Comparison of ENCODE assay signal across 8 mouse cellular contexts in genomic region chr7:114322531-114323441, GRCm38 (mm10). TPM values are rescaled to one million over a fixed set of nuclear protein-coding genes. Genes with fewer than 3 reads are reported as not detected.
DNase-seq lines count a peak whose midpoint lies in the region; ATAC-seq lines count a peak whose summit lies in the region.

No protein-coding gene starts in this region.

- no peaks in the 10 kb centered on the region for H3K27me3 ChIP-seq in stomach, embryonic 15.5 days (replicated peaks)
- no peaks in the 10 kb centered on the region for H3K27me3 ChIP-seq in midbrain, embryonic 14.5 days (ENCODE audit: control insufficient read depth, insufficient read depth, low read length)

- no peak overlapping the region for H3K9ac ChIP-seq in stomach, embryonic 15.5 days
- H3K9ac ChIP-seq in midbrain, embryonic 14.5 days (replicated peaks; ENCODE audit: low read length) = no peak overlapping the region

- peak; percentile 52 for DNase-seq in left cerebral cortex, postnatal 4 days
- DNase-seq in left cerebral cortex, postnatal 14 days (ENCODE audit: low spot score in 2 of 2) = no peak
- peak; percentile 19 for DNase-seq in gonadal fat pad, adult 2 months (ENCODE audit: low read depth)
- DNase-seq in kidney, postnatal 4 days = peak; percentile 14 to 38
- no peak for DNase-seq in layer of hippocampus, postnatal 25 days (ENCODE audit: extremely low spot score in 1 of 2, low spot score in 1 of 2)
- no peak for DNase-seq in midbrain, embryonic 14.5 days
- DNase-seq in layer of hippocampus, postnatal 14 days (ENCODE audit: low spot score in 2 of 2) = no peak

- no peaks in the 10 kb centered on the region for H3K9me3 ChIP-seq in stomach, embryonic 15.5 days
- H3K9me3 ChIP-seq in midbrain, embryonic 14.5 days (ENCODE audit: control insufficient read depth, low read length) = no peaks in the 10 kb centered on the region

- peak; percentile 94 for ATAC-seq in stomach, embryonic 15.5 days (ENCODE audit: insufficient read depth, low FRiP score, low read depth)
- ATAC-seq in midbrain, embryonic 14.5 days (ENCODE audit: low FRiP score, low TSS enrichment) = no peak

- WGBS in stomach, embryonic 15.5 days = 51% methylated on average over 9 of the region's 9 CpGs
- 89% methylated on average over 9 of the region's 9 CpGs for WGBS in midbrain, embryonic 14.5 days

- H3K4me1 ChIP-seq in stomach, embryonic 15.5 days = peaks cover 10% of the 10 kb centered on the region
- no peaks in the 10 kb centered on the region for H3K4me1 ChIP-seq in midbrain, embryonic 14.5 days (ENCODE audit: control insufficient read depth, insufficient read depth, low read length)

- no peak overlapping the region for H3K4me2 ChIP-seq in stomach, embryonic 15.5 days
- no peak overlapping the region for H3K4me2 ChIP-seq in midbrain, embryonic 14.5 days (ENCODE audit: low read length)

- peak overlapping the region; percentile 54 for H3K27ac ChIP-seq in stomach, embryonic 15.5 days
- no peak overlapping the region for H3K27ac ChIP-seq in midbrain, embryonic 14.5 days (replicated peaks; ENCODE audit: low read depth, low read length)

- intact Hi-C loops in left cerebral cortex, postnatal 4 days (cut with DNase I) = no loop called here
- intact Hi-C loops in left cerebral cortex, postnatal 14 days (cut with DNase I) = no loop called here

- H3K36me3 ChIP-seq in stomach, embryonic 15.5 days = no peaks in the 10 kb centered on the region
- no peaks in the 10 kb centered on the region for H3K36me3 ChIP-seq in midbrain, embryonic 14.5 days (ENCODE audit: control insufficient read depth, insufficient read depth, low read length)

- no peak overlapping the region for H3K4me3 ChIP-seq in stomach, embryonic 15.5 days (replicated peaks)
- no peak overlapping the region for H3K4me3 ChIP-seq in midbrain, embryonic 14.5 days (replicated peaks; ENCODE audit: low read depth, low read length)

RNA-seq across cellular contexts. Expression of gene Psma1, which starts 46.9 kb away (rescaled TPM):
- total RNA-seq in left cerebral cortex, postnatal 4 days (2021) = 100 to 1,000 TPM; 161 to 164 TPM
- total RNA-seq in left cerebral cortex, postnatal 14 days (2021) = 100 to 1,000 TPM; 114 to 128 TPM
- 110 and 124 TPM in 2 replicates for polyA plus RNA-seq in gonadal fat pad, adult 2 months (2012; rRNA removed)
- polyA plus RNA-seq in stomach, embryonic 15.5 days (2015; fragmentation: Nextera tagmentation; extraction: Ambion mirVana) = 378 and 379 TPM in 2 replicates
- total RNA-seq in layer of hippocampus, postnatal 25 days (2021) = 100 to 1,000 TPM; 112 to 123 TPM
- polyA plus RNA-seq in midbrain, embryonic 14.5 days (2014; fragmentation: Nextera tagmentation; extraction: Ambion mirVana) = 377 and 410 TPM in 2 replicates
- total RNA-seq in layer of hippocampus, postnatal 14 days (2021) = 100 to 1,000 TPM; 120 to 127 TPM

Comparison
In these comparisons a context has a peak if more than half of its experiments do, and no peak if none do; other contexts are left out.
1. DNase-seq: peak in left cerebral cortex, postnatal 4 days (single experiment), gonadal fat pad, adult 2 months (single experiment) and kidney, postnatal 4 days (2 of 2); none in left cerebral cortex, postnatal 14 days (0 of 2), layer of hippocampus, postnatal 25 days (0 of 2), midbrain, embryonic 14.5 days (single experiment) and layer of hippocampus, postnatal 14 days (0 of 2).